Mouse (Mus musculus): Measurements from ENCODE around the gene Gm1330.
"Not testable (repeated sequence)": the region's sequence is repeated elsewhere in the genome, so short reads cannot be mapped to it uniquely, and the experiment has no call there.

The Gm1330 gene

DNA sequence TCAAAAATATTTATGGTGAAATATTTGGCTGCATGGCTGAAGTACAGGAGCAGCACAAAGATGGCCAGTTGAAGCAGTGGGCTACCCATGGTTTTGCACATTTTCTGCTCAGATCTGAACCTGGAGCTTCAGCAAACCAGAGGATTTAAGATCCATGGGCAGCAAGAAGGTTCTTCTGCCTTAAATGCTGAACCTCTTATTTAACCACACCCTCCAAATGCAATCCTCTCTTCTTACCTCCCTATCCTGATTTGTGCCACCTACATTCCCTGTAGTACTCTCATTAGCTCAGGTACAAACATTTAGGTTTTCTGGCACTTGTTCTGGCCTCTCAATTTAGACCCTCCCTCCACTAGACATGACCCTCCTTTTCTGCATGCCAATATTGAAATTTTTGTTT is at the start of gene Gm1330:
TSS of gene Gm1330 (minus strand) at position 101 of the 400 bp plus-strand sequence.
- DNase-seq (ENCODE audit: low read depth, low spot score): no peak

DNA sequence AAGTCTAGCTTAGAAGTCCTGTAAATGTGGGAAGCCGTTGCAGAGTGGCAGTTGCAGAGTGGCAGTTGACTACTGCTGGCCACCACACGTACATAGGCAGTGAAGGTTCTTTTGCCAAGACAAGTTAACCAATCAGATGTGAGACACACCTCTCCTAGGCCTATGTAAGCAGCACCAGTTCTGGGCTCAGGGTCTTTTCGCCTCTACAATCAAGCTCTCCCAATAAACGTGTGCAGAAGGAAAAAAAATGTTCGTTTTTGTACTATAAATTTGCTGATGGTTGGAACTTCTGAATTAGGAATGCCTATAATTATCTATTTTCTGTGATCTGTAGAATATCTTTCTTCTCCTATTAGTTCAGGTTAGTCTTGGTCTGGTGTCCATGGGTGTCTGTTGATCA is 14.1 kb upstream of the Gm1330 start, which contains the start of gene Gm10750:
TSS of gene Gm10750 (minus strand) at position 101 of the 400 bp plus-strand sequence.
- DNase-seq (ENCODE audit: low read depth, low spot score): not testable (repeated sequence)

DNA sequence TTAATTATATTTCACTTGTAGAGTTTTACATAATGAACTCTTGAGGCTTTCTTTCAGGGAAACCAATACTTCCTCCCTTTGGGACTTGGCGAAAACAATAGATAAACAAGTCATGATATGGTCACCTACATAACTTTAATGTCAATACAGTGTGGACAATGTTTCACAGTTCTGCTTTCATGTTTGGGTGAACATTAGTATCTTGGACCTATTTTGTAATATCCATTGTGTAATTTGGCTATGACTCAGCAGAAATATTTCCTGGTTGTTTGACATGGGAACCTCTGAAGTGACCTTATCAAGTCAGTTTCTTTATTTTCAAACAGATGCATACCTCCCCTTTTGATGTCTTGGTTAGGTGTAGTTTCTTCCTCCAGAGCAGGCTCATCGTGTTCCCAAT is 1.8 kb upstream of the Gm1330 start:
- no peak for DNase-seq (ENCODE audit: low read depth, low spot score)

GRCm38 (mm10) chr2:148995133-148995532 is 7.9 kb downstream of the Gm1330 start:
- no peak for DNase-seq (ENCODE audit: low read depth, low spot score)
